Mouse (Mus musculus) embryonic facial prominence, embryonic 14.5 days (tissue): ENCODE measurements at regions not wholly inside any gene's neighbourhood (a gene's known extent, or its start where the extent isn't known, plus 50 kb on each side); places are given as distances from the start of the nearest gene placed in this dataset.

Experiments used
- ATAC-seq: fragments of 200-750 bp; cut with Nextera tagmentation; 2 replicates; pipeline ENCODE4 v1.8.0; 2017; ENCODE audit warnings: low read depth, moderate number of reproducible peaks, moderate TSS enrichment
- DNase-seq: peaks from one replicate; pipeline ENCODE4 v3.0.0-alpha.2; 2015; ENCODE audit warnings: low spot score
- H3K27ac ChIP-seq: fragments of 300-500 bp; sonication (generic); replicated peaks from 2 replicates; pipeline ENCODE4 v1.5.1; 2014; ENCODE audit warnings: low read depth, mild to moderate bottlenecking, low read length, moderate library complexity
- H3K27me3 ChIP-seq: fragments of 300-500 bp; sonication (generic); replicated peaks from 2 replicates; pipeline ENCODE4 v1.6.1; 2014; ENCODE audit warnings: low read length; ENCODE audit not compliant: control insufficient read depth, insufficient read depth
- H3K36me3 ChIP-seq: fragments of 300-500 bp; sonication (generic); 2 replicates; pipeline ENCODE4 v1.6.1; 2014; ENCODE audit warnings: low read length, mixed read lengths; ENCODE audit not compliant: control insufficient read depth, insufficient read depth
- H3K4me1 ChIP-seq: fragments of 300-500 bp; sonication (generic); 2 replicates; pipeline ENCODE4 v1.6.1; 2014; ENCODE audit warnings: antibody characterized with exemption, low read length; ENCODE audit not compliant: control insufficient read depth, insufficient read depth
- H3K4me2 ChIP-seq: fragments of 300-500 bp; sonication (generic); 2 replicates; pipeline ENCODE4 v1.6.1; 2014; ENCODE audit warnings: low read depth, mild to moderate bottlenecking, low read length, moderate library complexity, mixed read lengths
- H3K4me3 ChIP-seq: fragments of 300-500 bp; sonication (generic); 2 replicates; pipeline ENCODE4 v1.5.1; 2014; ENCODE audit warnings: low read depth, mild to moderate bottlenecking, low read length
- H3K9ac ChIP-seq: fragments of 300-500 bp; sonication (generic); 2 replicates; pipeline ENCODE4 v1.6.1; 2014; ENCODE audit warnings: low read depth, mild to moderate bottlenecking, low read length, moderate library complexity, mixed read lengths
- H3K9me3 ChIP-seq: fragments of 300-500 bp; sonication (generic); 2 replicates; pipeline ENCODE4 v1.6.1; 2016; ENCODE audit warnings: low read length; ENCODE audit not compliant: control insufficient read depth
- WGBS: fragments of 180-500 bp; shearing (Covaris S2); extraction: QIAGEN DNeasy Blood & Tissue Kit; methylation state at CpG from one replicate; pipeline ENCODE4 v1.1.7; 2014; 5-methylcytosine and 5-hydroxymethylcytosine counted together

GRCm38 (mm10) chr5:51799371-51800035 is 232.0 kb upstream of the Ppargc1a start:
- Histone ChIP-seq H3K9me3 (no peaks in the 10 kb centered on the region), H3K27ac (no peak overlapping the region), H3K4me1 (no peaks in the 10 kb centered on the region), H3K4me2 (no peak overlapping the region), H3K27me3 (no peaks in the 10 kb centered on the region), H3K4me3 (no peak overlapping the region), H3K9ac (no peak overlapping the region), H3K36me3 (no peaks in the 10 kb centered on the region)
- DNase-seq, result peak; percentile 25
- WGBS, result 70% methylated on average over 6 of the region's 6 CpGs
- ATAC-seq, result no peak

GRCm38 (mm10) chr5:51794097-51794496 is 226.6 kb upstream of the Ppargc1a start:
- Histone ChIP-seq H3K9ac (no peak overlapping the region), H3K27ac (no peak overlapping the region), H3K9me3 (no peaks in the 10 kb centered on the region), H3K4me3 (no peak overlapping the region), H3K27me3 (no peaks in the 10 kb centered on the region), H3K4me1 (no peaks in the 10 kb centered on the region), H3K4me2 (no peak overlapping the region), H3K36me3 (no peaks in the 10 kb centered on the region)
- DNase-seq, result no peak
- ATAC-seq, result no peak
- WGBS, result 31% methylated on average over 6 of the region's 6 CpGs

- no peaks in the 10 kb centered on the region for H3K9me3 ChIP-seq
- no peaks in the 10 kb centered on the region for H3K36me3 ChIP-seq
- 68% methylated on average over 2 of the region's 2 CpGs for WGBS
- no peaks in the 10 kb centered on the region for H3K4me1 ChIP-seq
- DNase-seq (no peak), ATAC-seq (no peak)
- no peak overlapping the region for H3K9ac ChIP-seq
- H3K4me2 ChIP-seq, result no peak overlapping the region
- no peaks in the 10 kb centered on the region for H3K27me3 ChIP-seq
- H3K4me3 ChIP-seq, result no peak overlapping the region
- no peak overlapping the region for H3K27ac ChIP-seq
Measured at GRCm38 (mm10) chr5:51792950-51793349, 225.4 kb upstream of the Ppargc1a start.

GRCm38 (mm10) chr5:51788768-51789167 is 221.2 kb upstream of the Ppargc1a start:
- H3K4me3 ChIP-seq, result no peak overlapping the region
- H3K4me1 ChIP-seq, result no peaks in the 10 kb centered on the region
- no peak overlapping the region for H3K27ac ChIP-seq
- 66% methylated on average over 6 of the region's 6 CpGs for WGBS
- H3K4me2 ChIP-seq, result no peak overlapping the region
- no peaks in the 10 kb centered on the region for H3K9me3 ChIP-seq
- DNase-seq (no peak), ATAC-seq (no peak)
- no peak overlapping the region for H3K9ac ChIP-seq
- no peaks in the 10 kb centered on the region for H3K27me3 ChIP-seq
- H3K36me3 ChIP-seq, result no peaks in the 10 kb centered on the region

GRCm38 (mm10) chr5:51783523-51783922 is 216.0 kb upstream of the Ppargc1a start:
- no peak for ATAC-seq
- H3K9me3 ChIP-seq, result no peaks in the 10 kb centered on the region
- no peak for DNase-seq
- no peak overlapping the region for H3K9ac ChIP-seq
- H3K4me1 ChIP-seq, result no peaks in the 10 kb centered on the region
- no peak overlapping the region for H3K4me3 ChIP-seq
- 79% methylated on average over 5 of the region's 5 CpGs for WGBS
- no peak overlapping the region for H3K27ac ChIP-seq
- no peaks in the 10 kb centered on the region for H3K27me3 ChIP-seq
- H3K36me3 ChIP-seq, result no peaks in the 10 kb centered on the region
- no peak overlapping the region for H3K4me2 ChIP-seq

GRCm38 (mm10) chr5:51783099-51783498 is 215.6 kb upstream of the Ppargc1a start:
- ATAC-seq (no peak), DNase-seq (no peak)
- H3K27ac ChIP-seq, result no peak overlapping the region
- no peaks in the 10 kb centered on the region for H3K4me1 ChIP-seq
- H3K4me3 ChIP-seq, result no peak overlapping the region
- H3K27me3 ChIP-seq, result no peaks in the 10 kb centered on the region
- no peaks in the 10 kb centered on the region for H3K36me3 ChIP-seq
- WGBS, result 91% methylated on average over 9 of the region's 9 CpGs
- no peaks in the 10 kb centered on the region for H3K9me3 ChIP-seq
- no peak overlapping the region for H3K9ac ChIP-seq
- H3K4me2 ChIP-seq, result no peak overlapping the region

GRCm38 (mm10) chr5:51775502-51776145 is 208.1 kb upstream of the Ppargc1a start:
- no peak for DNase-seq
- no peaks in the 10 kb centered on the region for H3K36me3 ChIP-seq
- H3K27me3 ChIP-seq, result no peaks in the 10 kb centered on the region
- H3K9ac ChIP-seq, result no peak overlapping the region
- ATAC-seq, result no peak
- H3K9me3 ChIP-seq, result no peaks in the 10 kb centered on the region
- H3K4me3 ChIP-seq, result no peak overlapping the region
- no peak overlapping the region for H3K27ac ChIP-seq
- no peaks in the 10 kb centered on the region for H3K4me1 ChIP-seq
- 95% methylated on average over 9 of the region's 9 CpGs for WGBS
- no peak overlapping the region for H3K4me2 ChIP-seq

GRCm38 (mm10) chr5:51771655-51772054 is 204.1 kb upstream of the Ppargc1a start:
- Histone ChIP-seq H3K27me3 (no peaks in the 10 kb centered on the region), H3K27ac (no peak overlapping the region), H3K9ac (no peak overlapping the region), H3K4me1 (no peaks in the 10 kb centered on the region), H3K36me3 (no peaks in the 10 kb centered on the region), H3K4me3 (no peak overlapping the region), H3K4me2 (no peak overlapping the region), H3K9me3 (no peaks in the 10 kb centered on the region)
- DNase-seq, result no peak
- 68% methylated on average over 2 of the region's 2 CpGs for WGBS
- ATAC-seq, result no peak

GRCm38 (mm10) chr5:51766111-51766510 is 198.6 kb upstream of the Ppargc1a start:
- Histone ChIP-seq H3K9ac (no peak overlapping the region), H3K4me3 (no peak overlapping the region), H3K27me3 (no peaks in the 10 kb centered on the region), H3K9me3 (no peaks in the 10 kb centered on the region), H3K27ac (no peak overlapping the region), H3K4me2 (no peak overlapping the region), H3K4me1 (peaks cover 3% of the 10 kb centered on the region; the same call in 1 of the 2 replicates), H3K36me3 (no peaks in the 10 kb centered on the region)
- 90% methylated on average over 3 of the region's 3 CpGs for WGBS
- no peak for ATAC-seq
- no peak for DNase-seq
